Mouse (Mus musculus) midbrain, postnatal 0 days (tissue): Measurements from ENCODE around the gene Sox5. TPM values are rescaled to one million over a fixed set of nuclear protein-coding genes. Genes with fewer than 3 reads are reported as not detected.

Experiments used
- ATAC-seq: fragments of 200-750 bp; cut with Nextera tagmentation; 2 replicates; pipeline ENCODE4 v1.8.0; 2017; ENCODE audit warnings: moderate number of reproducible peaks, mild to moderate bottlenecking, moderate TSS enrichment, moderate library complexity; ENCODE audit not compliant: low FRiP score
- DNase-seq: peaks from one replicate; pipeline ENCODE4 v3.0.0-alpha.2; 2015; ENCODE audit warnings: low spot score
- H3K27ac ChIP-seq: fragments of 300-500 bp; sonication (generic); 2 replicates; pipeline ENCODE4 v1.5.1; 2014; ENCODE audit warnings: low read depth, mild to moderate bottlenecking, low read length, mixed read lengths
- H3K27me3 ChIP-seq: fragments of 300-500 bp; sonication (generic); 2 replicates; pipeline ENCODE4 v1.6.1; 2014; ENCODE audit warnings: low read length, control low read depth, mixed read lengths; ENCODE audit not compliant: insufficient read depth
- H3K36me3 ChIP-seq: fragments of 300-500 bp; sonication (generic); 2 replicates; pipeline ENCODE4 v1.6.1; 2014; ENCODE audit warnings: low read length, control low read depth, mixed read lengths; ENCODE audit not compliant: insufficient read depth
- H3K4me1 ChIP-seq: fragments of 300-500 bp; sonication (generic); 2 replicates; pipeline ENCODE4 v1.6.1; 2014; ENCODE audit warnings: mild to moderate bottlenecking, control low read depth, antibody characterized with exemption, low read length, mixed read lengths; ENCODE audit not compliant: insufficient read depth
- H3K4me2 ChIP-seq: fragments of 300-500 bp; sonication (generic); 2 replicates; pipeline ENCODE4 v1.6.1; 2014; ENCODE audit warnings: low read depth, mild to moderate bottlenecking, low read length, mixed read lengths; ENCODE audit not compliant: poor library complexity, severe bottlenecking
- H3K4me3 ChIP-seq: fragments of 300-500 bp; sonication (generic); 2 replicates; pipeline ENCODE4 v1.5.1; 2014; ENCODE audit warnings: low read depth, mild to moderate bottlenecking, low read length, moderate library complexity
- H3K9ac ChIP-seq: fragments of 300-500 bp; sonication (generic); replicated peaks from 2 replicates; pipeline ENCODE4 v1.6.1; 2014; ENCODE audit warnings: mild to moderate bottlenecking, low read length, moderate library complexity, mixed read lengths; ENCODE audit not compliant: poor library complexity, severe bottlenecking
- H3K9me3 ChIP-seq: fragments of 300-500 bp; sonication (generic); 2 replicates; pipeline ENCODE4 v1.6.1; 2016; ENCODE audit warnings: low read length, control low read depth
- CTCF ChIP-seq: IDR thresholded peaks from 2 replicates; pipeline ENCODE4 v1.5.1; 2016; ENCODE audit warnings: antibody characterized with exemption, mild to moderate bottlenecking
- WGBS: fragments of 180-500 bp; shearing (Covaris S2); extraction: QIAGEN DNeasy Blood & Tissue Kit; methylation state at CpG from one replicate; pipeline ENCODE4 v1.1.7; 2014; 5-methylcytosine and 5-hydroxymethylcytosine counted together
- polyA plus RNA-seq: library from polyadenylated mRNA; unstranded; fragments of >200 nt; fragmentation: Nextera tagmentation; extraction: Ambion mirVana; gene quantifications from 2 replicates; pipeline ENCODE4 v1.2.1, GENCODE M21; 2015
- total RNA-seq: library from RNA; depleted of rRNA; stranded (reverse); fragments of >200 nt; gene quantifications from 2 replicates; pipeline ENCODE4 v1.2.3, GENCODE M21; 2014

The Sox5 gene
- total and polyA plus RNA-seq, 2 experiments from 2014 or later: 11.3 to 25.0 TPM

- no peaks in the 10 kb centered on the region for H3K36me3 ChIP-seq
These were observed 461.4 kb downstream of the Sox5 start for GRCm38 (mm10) chr6:144320327-144320726.

GRCm38 (mm10) chr6:144319717-144320116 lies 462.1 kb downstream of the Sox5 start:
- no peaks in the 10 kb centered on the region for H3K9me3 ChIP-seq
- H3K27me3 ChIP-seq: no peaks in the 10 kb centered on the region
- DNase-seq (no peak), ATAC-seq (no peak)
- H3K27ac ChIP-seq: no peak overlapping the region
- 72% methylated on average over 6 of the region's 6 CpGs for WGBS
- H3K36me3 ChIP-seq: no peaks in the 10 kb centered on the region
- no peak for TF ChIP-seq CTCF
- H3K4me1 ChIP-seq: no peaks in the 10 kb centered on the region
- H3K9ac ChIP-seq: no peak overlapping the region
- no peak overlapping the region for H3K4me2 ChIP-seq
- H3K4me3 ChIP-seq: no peak overlapping the region

More at GRCm38 (mm10) chr6:144320327-144320726, 461.4 kb downstream of the Sox5 start:
- no peaks in the 10 kb centered on the region for H3K4me1 ChIP-seq
- no peaks in the 10 kb centered on the region for H3K27me3 ChIP-seq
- ATAC-seq: no peak
- H3K27ac ChIP-seq: no peak overlapping the region
- no peak for TF ChIP-seq CTCF
- no peak overlapping the region for H3K4me3 ChIP-seq
- no peak overlapping the region for H3K9ac ChIP-seq
- H3K4me2 ChIP-seq: no peak overlapping the region
- DNase-seq: no peak
- H3K9me3 ChIP-seq: no peaks in the 10 kb centered on the region

GRCm38 (mm10) chr6:144312781-144313754 lies 468.7 kb downstream of the Sox5 start:
- ATAC-seq: peak; percentile 74; the same call in 1 of the 2 replicates
- 40% methylated on average over 17 of the region's 17 CpGs for WGBS
- Histone ChIP-seq H3K36me3 (no peaks in the 10 kb centered on the region), H3K4me3 (no peak overlapping the region), H3K4me1 (0 out of 2 replicates have a peak, but pooled peaks cover 3% of the 10 kb centered on the region), H3K4me2 (no peak overlapping the region), H3K27ac (no peak overlapping the region), H3K9me3 (no peaks in the 10 kb centered on the region), H3K27me3 (no peaks in the 10 kb centered on the region), H3K9ac (no peak overlapping the region)
- no peak for TF ChIP-seq CTCF
- peak; percentile 27 for DNase-seq

GRCm38 (mm10) chr6:144312282-144312780 lies 469.4 kb downstream of the Sox5 start:
- ATAC-seq (no peak), DNase-seq (no peak)
- H3K4me2 ChIP-seq: no peak overlapping the region
- H3K27me3 ChIP-seq: no peaks in the 10 kb centered on the region
- H3K4me1 ChIP-seq: 0 out of 2 replicates have a peak, but pooled peaks cover 3% of the 10 kb centered on the region
- no peaks in the 10 kb centered on the region for H3K36me3 ChIP-seq
- TF ChIP-seq CTCF: no peak
- H3K4me3 ChIP-seq: no peak overlapping the region
- peak overlapping the region; percentile 32; the same call in 1 of the 2 replicates for H3K27ac ChIP-seq
- no peak overlapping the region for H3K9ac ChIP-seq
- WGBS: 39% methylated on average over 7 of the region's 7 CpGs
- H3K9me3 ChIP-seq: no peaks in the 10 kb centered on the region

GRCm38 (mm10) chr6:144311754-144312153 lies 470.0 kb downstream of the Sox5 start:
- Histone ChIP-seq H3K27me3 (no peaks in the 10 kb centered on the region), H3K9me3 (no peaks in the 10 kb centered on the region), H3K36me3 (no peaks in the 10 kb centered on the region), H3K4me3 (no peak overlapping the region), H3K27ac (no peak overlapping the region), H3K4me1 (0 out of 2 replicates have a peak, but pooled peaks cover 3% of the 10 kb centered on the region), H3K9ac (no peak overlapping the region), H3K4me2 (no peak overlapping the region)
- ATAC-seq: no peak
- WGBS: 70% methylated on average over 4 of the region's 4 CpGs
- no peak for DNase-seq
- TF ChIP-seq CTCF: no peak

- no peak overlapping the region for H3K4me3 ChIP-seq
- H3K27me3 ChIP-seq: no peaks in the 10 kb centered on the region
- H3K27ac ChIP-seq: no peak overlapping the region
- no peak overlapping the region for H3K9ac ChIP-seq
- ATAC-seq (no peak), DNase-seq (no peak)
- 0 out of 2 replicates have a peak, but pooled peaks cover 3% of the 10 kb centered on the region for H3K4me1 ChIP-seq
- no peak overlapping the region for H3K4me2 ChIP-seq
- no peaks in the 10 kb centered on the region for H3K36me3 ChIP-seq
- no peak for TF ChIP-seq CTCF
- H3K9me3 ChIP-seq: no peaks in the 10 kb centered on the region
These were observed 472.6 kb downstream of the Sox5 start for GRCm38 (mm10) chr6:144309171-144309570.
